Mouse (Mus musculus) ES-E14 (cell line): Measurements from ENCODE around the gene Pcdh11x. TPM values are rescaled to one million over a fixed set of nuclear protein-coding genes. Genes with fewer than 3 reads are reported as not detected.

Experiments used
- DNase-seq: peaks from one replicate; pipeline ENCODE4 v3.0.0-alpha.2; 2013; ENCODE audit warnings: low read depth, low spot score
- H3K27ac ChIP-seq: 2 replicates; pipeline ENCODE4 v1.5.1; 2012; ENCODE audit warnings: low read depth, mild to moderate bottlenecking, low read length, moderate library complexity, mixed read lengths; ENCODE audit not compliant: poor library complexity, insufficient read depth, severe bottlenecking
- H3K36me3 ChIP-seq: 2 replicates; pipeline ENCODE4 v1.6.1; 2012; ENCODE audit warnings: mild to moderate bottlenecking, low read length, moderate library complexity, mixed read lengths; ENCODE audit not compliant: control insufficient read depth, poor library complexity, insufficient read depth, severe bottlenecking
- H3K4me1 ChIP-seq, 2 experiments: fragments of 150-350 bp in 1 of 2; sonication (generic) in 1 of 2; 2 replicates each; pipeline ENCODE4 v1.6.1; 2012; ENCODE audit warnings: low read length in 2 of 2, mild to moderate bottlenecking in 1 of 2, mixed read lengths in 1 of 2; ENCODE audit not compliant: control insufficient read depth in 2 of 2, insufficient read depth in 2 of 2, poor library complexity in 1 of 2
- H3K4me3 ChIP-seq, 2 experiments: fragments of 150-350 bp in 1 of 2; sonication (generic) in 1 of 2; 2 replicates each; pipeline ENCODE4 v1.5.1; 2012; ENCODE audit warnings: low read length in 2 of 2, low read depth in 1 of 2, mild to moderate bottlenecking in 1 of 2, mixed read lengths in 1 of 2; ENCODE audit not compliant: insufficient read depth in 1 of 2, poor library complexity in 1 of 2, severe bottlenecking in 1 of 2
- H3K9ac ChIP-seq: 2 replicates; pipeline ENCODE4 v1.6.1; 2012; ENCODE audit warnings: low read depth, mild to moderate bottlenecking, low read length, mixed read lengths; ENCODE audit not compliant: poor library complexity, insufficient read depth, severe bottlenecking
- H3K9me3 ChIP-seq: fragments of 150-350 bp; sonication (generic); 2 replicates; pipeline ENCODE4 v1.6.1; 2012; ENCODE audit warnings: low read depth, mild to moderate bottlenecking, low read length; ENCODE audit not compliant: control insufficient read depth, insufficient read depth
- CHD2 ChIP-seq: IDR thresholded peaks from 2 replicates; pipeline ENCODE4 v1.6.1; 2014; ENCODE audit warnings: mild to moderate bottlenecking, low read depth, low read length, inconsistent platforms
- HCFC1 ChIP-seq: IDR thresholded peaks from 2 replicates; pipeline ENCODE4 v1.6.1; 2012; ENCODE audit warnings: low read length, inconsistent platforms, borderline replicate concordance; ENCODE audit not compliant: insufficient read depth
- MAFK ChIP-seq: IDR thresholded peaks from 2 replicates; pipeline ENCODE4 v1.6.1; 2014; ENCODE audit warnings: mild to moderate bottlenecking, low read depth, low read length, inconsistent platforms; ENCODE audit not compliant: insufficient read depth
- ZC3H11A ChIP-seq: IDR thresholded peaks from 2 replicates; pipeline ENCODE4 v1.6.1; 2012; ENCODE audit warnings: low read depth, mild to moderate bottlenecking, inconsistent platforms, low read length, borderline replicate concordance
- ZNF384 ChIP-seq: IDR thresholded peaks from 2 replicates; pipeline ENCODE4 v1.6.1; 2012; ENCODE audit warnings: low read depth, low read length, inconsistent platforms
- in situ Hi-C, 2 experiments: fragments of 600-800 bp; cut with MboI; formaldehyde crosslinking; loops; one replicate each; pipeline ENCODE4 v1.15.1; 2025; ENCODE audit warnings: low sequenced_read_pairs in 2 of 2, inconsistent platforms in 1 of 2; ENCODE audit not compliant: unreplicated experiment in 2 of 2
- total RNA-seq: library from RNA; depleted of rRNA; stranded (reverse); fragments of 300-350 nt; gene quantifications from 2 replicates; pipeline ENCODE4 v1.2.3, GENCODE M21; 2012; rRNA removed

The Pcdh11x gene
- total RNA-seq, 1 experiment: 0.13 TPM

- no peaks in the 10 kb centered on the region for H3K4me1 ChIP-seq
- TF ChIP-seq ZNF384 (no peak), CHD2 (no peak), HCFC1 (no peak), MAFK (no peak), ZC3H11A (no peak)
- in situ Hi-C loops: no loop called here
- no peak for DNase-seq
- no peaks in the 10 kb centered on the region for H3K36me3 ChIP-seq
- no peak overlapping the region for H3K9ac ChIP-seq
- no peak overlapping the region for H3K27ac ChIP-seq
- no peak overlapping the region for H3K4me3 ChIP-seq
- no peaks in the 10 kb centered on the region for H3K9me3 ChIP-seq
These were observed 444.1 kb downstream of the Pcdh11x start for GRCm38 (mm10) chrX:120734144-120734543.

DNA sequence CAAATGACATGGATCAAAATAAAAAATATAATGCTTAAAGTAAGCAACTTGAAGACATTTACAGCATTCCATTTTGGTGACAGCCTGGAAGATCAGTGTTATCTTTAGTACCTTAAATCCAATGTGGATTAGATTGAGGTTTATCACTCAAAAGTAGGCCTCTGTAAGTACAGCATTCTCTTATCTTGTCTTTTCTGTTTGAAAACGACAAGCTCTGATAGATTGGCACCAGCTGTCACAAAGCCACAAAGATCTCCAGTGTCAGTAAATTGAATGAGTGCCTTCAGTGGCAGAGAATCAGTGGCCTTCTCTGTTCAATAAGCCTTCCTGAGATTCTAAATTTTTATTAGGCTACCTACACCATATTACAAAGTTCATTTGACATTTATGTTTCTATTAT is 445.7 kb downstream of the Pcdh11x start:
- in situ Hi-C loops: no loop called here
- no peak overlapping the region for H3K9ac ChIP-seq
- H3K9me3 ChIP-seq: no peaks in the 10 kb centered on the region
- no peak overlapping the region for H3K27ac ChIP-seq
- no peak for DNase-seq
- TF ChIP-seq HCFC1 (no peak), CHD2 (no peak), ZC3H11A (no peak), MAFK (no peak), ZNF384 (no peak)
- no peaks in the 10 kb centered on the region for H3K36me3 ChIP-seq
- no peak overlapping the region for H3K4me3 ChIP-seq
- H3K4me1 ChIP-seq: no peaks in the 10 kb centered on the region

GRCm38 (mm10) chrX:120944556-120944955 is 654.5 kb downstream of the Pcdh11x start:
- DNase-seq: no peak
- Histone ChIP-seq H3K4me3 (no peak overlapping the region), H3K27ac (no peak overlapping the region), H3K9me3 (no peaks in the 10 kb centered on the region), H3K9ac (no peak overlapping the region), H3K4me1 (no peaks in the 10 kb centered on the region; a peak in 1 of 4 replicates), H3K36me3 (no peaks in the 10 kb centered on the region)
- TF ChIP-seq CHD2 (no peak), MAFK (no peak), HCFC1 (no peak), ZNF384 (no peak), ZC3H11A (no peak)
- in situ Hi-C loops: no loop called here

Other genes with a start within 250 kb of the Pcdh11x start
- not detected in 2 replicates for gene H2afb3, start 22.8 kb downstream of the Pcdh11x start, total RNA-seq